Mouse (Mus musculus): ENCODE data around the gene Tpd52l1.

- TF ChIP-seq CTCF (IDR thresholded peaks at IDR 0.05; ENCODE audit: borderline replicate concordance, extremely low read depth, insufficient read depth, insufficient read length) (no peak), POLR2A (IDR thresholded peaks at IDR 0.05; ENCODE audit: borderline replicate concordance, extremely low read depth, insufficient read depth, insufficient read length, poor library complexity, severe bottlenecking) (no peak)
These were observed 4.3 kb downstream of the Tpd52l1 start for GRCm38 (mm10) chr10:31441491-31441890.

Data from brain, embryonic 14.5 days (tissue).